Mouse (Mus musculus): ENCODE results near the gene Ubc.

- TF ChIP-seq EP300 (IDR thresholded peaks at IDR 0.05; ENCODE audit: low read depth) (no peak), CTCF (IDR thresholded peaks at IDR 0.05; ENCODE audit: low read depth) (no peak)
Measured at GRCm38 (mm10) chr5:125360566-125360965, 29.4 kb downstream of the Ubc start.
